Mouse (Mus musculus) small intestine, adult 2 months (tissue): ENCODE data around the gene Intu.

Source experiments
- CTCF ChIP-seq: fragments of 200-500 bp; IDR thresholded peaks from 2 replicates; pipeline ENCODE4 v1.5.1; 2012; ENCODE audit warnings: low read depth, mild to moderate bottlenecking, control low read depth, inconsistent platforms, low read length, moderate library complexity, mixed read lengths; ENCODE audit not compliant: insufficient replicate concordance, insufficient read length; ENCODE audit errors: extremely low read depth
- POLR2A ChIP-seq: fragments of 200-500 bp; IDR thresholded peaks from 2 replicates; pipeline ENCODE4 v1.6.1; 2012; ENCODE audit warnings: low read depth, mild to moderate bottlenecking, control low read depth, inconsistent platforms, low read length, moderate library complexity

DNA sequence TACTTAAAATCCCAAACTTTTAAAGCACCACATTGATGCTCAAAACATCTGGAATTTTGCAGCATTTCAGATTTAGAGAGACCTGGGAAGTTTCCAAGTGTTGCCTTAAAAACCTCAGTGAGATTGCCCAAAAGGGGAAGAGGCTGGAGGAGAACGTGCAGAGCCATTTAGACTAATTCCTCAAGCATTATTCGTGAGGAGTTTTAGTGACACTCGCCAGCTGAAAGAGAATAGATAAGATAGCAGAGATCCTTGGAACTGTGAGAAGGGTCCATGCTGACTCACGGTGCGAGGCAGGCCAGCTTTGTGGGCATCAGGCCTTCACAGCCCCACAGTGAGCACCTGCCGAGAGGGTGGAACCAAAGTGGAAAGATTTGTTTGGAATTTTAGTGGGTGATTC, 137.8 kb downstream of the Intu start:
- TF ChIP-seq POLR2A = no peak
- no peak for TF ChIP-seq CTCF
